Mouse (Mus musculus): ENCODE measurements around the gene Thsd7b. TPM values are rescaled to one million over a fixed set of nuclear protein-coding genes. Genes with fewer than 3 reads are reported as not detected.
"Not testable (repeated sequence)": the region's sequence is repeated elsewhere in the genome, so short reads cannot be mapped to it uniquely, and the experiment has no call there.

Gene Thsd7b
- polyA plus RNA-seq, 1 experiment from 2014 or later: 14.3 TPM

DNA sequence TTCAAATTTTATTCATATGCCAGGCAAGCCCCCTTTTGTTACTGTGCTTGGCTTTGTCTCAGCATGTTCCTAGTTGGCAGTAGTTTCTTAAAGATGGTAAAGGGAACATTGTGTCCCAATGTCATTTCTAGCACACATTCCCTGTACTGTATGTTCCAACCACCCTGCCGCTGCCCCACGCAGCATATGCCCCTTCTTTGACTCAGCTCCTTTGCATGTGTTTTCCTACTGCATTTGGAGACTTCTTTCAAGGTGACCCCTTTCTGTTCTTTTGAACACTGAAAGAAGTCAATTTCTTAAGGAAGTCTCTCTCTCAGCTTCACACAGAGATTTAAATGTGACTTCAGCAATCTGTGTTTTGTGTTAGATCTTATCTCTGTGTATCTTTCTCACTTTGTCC is 657.9 kb downstream of the Thsd7b start:
- WGBS: 93% methylated on average over 2 of the region's 2 CpGs
- no peak for ATAC-seq (replicated peaks)
- H3K4me2 ChIP-seq: no peak overlapping the region

DNA sequence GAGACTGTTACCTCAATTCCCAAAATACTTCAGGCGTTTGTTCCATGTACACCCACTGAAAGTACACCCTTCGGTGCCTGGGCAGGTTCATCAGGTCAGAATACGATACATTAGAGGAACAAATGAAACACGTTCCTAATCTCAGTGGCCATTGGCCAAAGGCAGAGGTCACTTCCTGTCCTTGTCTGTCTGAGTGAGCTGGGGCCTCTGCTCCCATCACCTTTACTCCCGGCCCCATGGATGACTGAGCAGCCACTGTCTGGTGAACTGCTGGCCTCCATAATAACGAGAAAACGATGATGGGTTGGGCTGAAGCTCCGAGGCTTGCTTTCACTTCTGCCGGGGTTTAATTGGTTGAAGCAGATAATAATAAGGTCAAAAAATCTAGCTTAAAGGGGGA is 670.0 kb downstream of the Thsd7b start:
- no peak overlapping the region for H3K9ac ChIP-seq

More for the DNA sequence above, 657.9 kb downstream of the Thsd7b start:
- Histone ChIP-seq H3K9me3 (0 out of 2 replicates have a peak, but pooled peaks cover 3% of the 10 kb centered on the region), H3K27me3 (replicated peaks) (no peaks in the 10 kb centered on the region), H3K4me1 (no peaks in the 10 kb centered on the region), H3K27ac (no peak overlapping the region), H3K36me3 (replicated peaks) (no peaks in the 10 kb centered on the region), H3K9ac (no peak overlapping the region), H3K4me3 (no peak overlapping the region)

DNA sequence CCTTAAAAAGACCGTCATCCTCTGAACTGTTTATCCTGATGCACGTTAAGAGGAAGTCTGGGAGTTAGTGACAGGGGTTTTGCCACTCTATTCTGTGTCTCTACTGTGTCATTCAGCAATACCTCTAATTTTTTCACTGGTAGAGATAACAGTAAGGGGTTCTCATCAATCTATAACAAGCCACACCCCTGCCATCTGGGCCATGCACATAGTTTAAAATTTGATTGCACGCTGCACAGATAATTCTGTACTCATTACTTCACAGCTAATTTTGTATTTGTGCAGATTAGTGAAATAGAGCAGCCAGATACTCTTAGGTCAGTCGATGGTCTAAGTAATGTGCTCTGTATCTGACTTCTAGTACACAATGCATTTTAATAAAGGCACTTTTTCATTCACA is 673.9 kb downstream of the Thsd7b start:
- Histone ChIP-seq H3K4me1 (no peaks in the 10 kb centered on the region), H3K4me3 (no peak overlapping the region), H3K4me2 (no peak overlapping the region), H3K9ac (no peak overlapping the region), H3K36me3 (replicated peaks) (no peaks in the 10 kb centered on the region), H3K9me3 (no peaks in the 10 kb centered on the region), H3K27ac (no peak overlapping the region), H3K27me3 (replicated peaks) (no peaks in the 10 kb centered on the region)
- WGBS: 57% methylated on average over 4 of the region's 4 CpGs
- no peak for ATAC-seq (replicated peaks)

More for the DNA sequence above, 670.0 kb downstream of the Thsd7b start:
- Histone ChIP-seq H3K27me3 (replicated peaks) (no peaks in the 10 kb centered on the region), H3K4me1 (no peaks in the 10 kb centered on the region), H3K4me2 (no peak overlapping the region), H3K9me3 (no peaks in the 10 kb centered on the region), H3K4me3 (no peak overlapping the region), H3K27ac (no peak overlapping the region), H3K36me3 (replicated peaks) (no peaks in the 10 kb centered on the region)
- no peak for ATAC-seq (replicated peaks)
- 61% methylated on average over 9 of the region's 9 CpGs for WGBS

DNA sequence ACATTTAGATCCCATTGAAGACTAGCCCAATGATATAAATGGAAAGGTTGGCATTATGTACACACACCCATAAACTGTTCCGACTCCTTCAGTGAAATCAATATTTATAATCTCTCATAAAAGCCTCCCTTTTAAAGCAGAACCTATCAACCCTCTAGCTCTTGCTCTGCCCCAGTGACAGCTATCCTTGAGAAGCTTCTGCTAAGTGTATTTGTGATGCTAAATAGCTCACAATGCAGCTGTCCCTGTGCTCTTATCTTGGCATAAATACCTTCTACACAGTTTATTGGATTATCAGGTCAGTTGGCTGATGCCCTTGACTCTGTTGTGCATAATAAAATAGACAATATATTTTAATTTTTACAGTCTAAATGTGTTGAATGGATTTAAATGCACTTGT is 682.4 kb downstream of the Thsd7b start:
- 9% methylated on average over 1 of the region's 1 CpGs for WGBS
- Histone ChIP-seq H3K4me1 (peaks cover 6% of the 10 kb centered on the region; the same call in 1 of the 2 replicates), H3K27ac (no peak overlapping the region; the same call in 1 of the 2 replicates), H3K27me3 (replicated peaks) (no peaks in the 10 kb centered on the region), H3K9me3 (no peaks in the 10 kb centered on the region), H3K4me3 (no peak overlapping the region), H3K4me2 (no peak overlapping the region), H3K36me3 (replicated peaks) (no peaks in the 10 kb centered on the region), H3K9ac (no peak overlapping the region)
- peak; percentile 81; the same call in 1 of the 2 replicates for ATAC-seq (replicated peaks)

DNA sequence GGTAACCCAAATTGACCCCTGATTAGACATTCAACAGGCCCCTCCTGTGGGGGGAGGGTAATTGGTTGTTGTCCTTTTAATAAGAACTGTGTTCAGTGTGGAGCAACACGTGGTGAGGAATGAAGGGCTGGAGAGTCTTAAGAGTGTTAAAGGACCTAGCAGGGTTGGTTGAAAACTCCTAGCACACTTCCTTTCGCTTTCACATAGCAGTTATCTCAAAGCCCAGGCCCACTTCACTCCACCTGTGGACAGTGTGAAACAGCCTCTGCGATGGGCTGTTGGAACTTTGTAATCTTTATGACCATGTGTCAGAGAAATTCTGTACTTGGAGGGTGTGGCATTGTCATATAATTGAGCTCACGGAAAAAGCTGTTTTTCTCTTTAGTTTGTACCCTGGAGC is 683.5 kb downstream of the Thsd7b start:
- no peaks in the 10 kb centered on the region for H3K36me3 ChIP-seq (replicated peaks)
- no peaks in the 10 kb centered on the region for H3K27me3 ChIP-seq (replicated peaks)
- peaks cover 6% of the 10 kb centered on the region; the same call in 1 of the 2 replicates for H3K4me1 ChIP-seq
- H3K9ac ChIP-seq: no peak overlapping the region
- WGBS: 69% methylated on average over 4 of the region's 4 CpGs
- no peak overlapping the region for H3K27ac ChIP-seq
- no peak for ATAC-seq (replicated peaks)
- H3K4me2 ChIP-seq: no peak overlapping the region
- no peak overlapping the region for H3K4me3 ChIP-seq
- H3K9me3 ChIP-seq: no peaks in the 10 kb centered on the region

DNA sequence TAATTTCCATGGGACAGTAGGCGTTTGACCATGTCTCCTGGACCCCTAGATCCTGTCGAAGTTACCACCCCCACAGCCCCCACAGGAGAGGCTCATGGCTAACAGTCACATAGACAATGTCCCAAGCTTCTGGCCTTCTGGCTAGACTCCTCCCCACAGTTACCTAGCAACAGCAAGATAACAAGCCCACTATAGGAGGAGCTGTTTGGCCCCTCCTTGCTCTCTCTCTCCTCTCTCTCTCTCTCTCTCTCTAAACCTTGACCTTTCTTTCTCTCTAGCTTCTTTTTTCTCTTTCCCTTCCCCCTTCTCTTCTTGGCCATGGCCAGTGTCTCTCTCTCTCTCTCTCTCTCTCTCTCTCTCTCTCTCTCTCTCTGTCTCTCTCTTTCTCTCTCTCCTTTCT is 686.2 kb downstream of the Thsd7b start:
- not testable (repeated sequence) for H3K36me3 ChIP-seq (replicated peaks); H3K27ac ChIP-seq; H3K4me2 ChIP-seq; H3K27me3 ChIP-seq (replicated peaks); H3K4me3 ChIP-seq; ATAC-seq (replicated peaks); H3K9me3 ChIP-seq; H3K9ac ChIP-seq; H3K4me1 ChIP-seq
- 45% methylated on average over 2 of the region's 2 CpGs for WGBS

DNA sequence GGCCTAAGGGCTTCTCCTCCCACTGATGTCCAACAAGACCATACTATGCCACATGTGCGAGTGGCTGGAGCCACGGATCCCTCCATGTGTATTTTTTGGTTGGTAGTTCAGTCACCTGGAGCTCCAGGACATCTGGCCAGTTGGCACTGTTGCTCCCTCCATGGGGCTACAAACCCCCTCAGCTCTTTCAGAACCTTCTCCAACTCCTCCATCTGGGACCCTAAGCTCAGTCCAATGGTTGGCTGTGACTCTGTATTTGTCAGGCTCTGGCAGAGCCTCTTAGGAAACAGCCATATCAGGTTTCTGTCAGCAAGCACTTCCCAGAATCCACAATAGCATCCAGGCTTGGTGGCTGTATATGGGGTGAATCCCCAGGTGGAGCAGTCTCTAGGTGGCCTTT is 690.1 kb downstream of the Thsd7b start:
- Histone ChIP-seq H3K9ac (no peak overlapping the region), H3K36me3 (replicated peaks) (no peaks in the 10 kb centered on the region), H3K27ac (no peak overlapping the region), H3K4me2 (no peak overlapping the region), H3K9me3 (no peaks in the 10 kb centered on the region), H3K27me3 (replicated peaks) (no peaks in the 10 kb centered on the region), H3K4me3 (no peak overlapping the region), H3K4me1 (no peaks in the 10 kb centered on the region)
- no peak for ATAC-seq (replicated peaks)
- WGBS: 92% methylated on average over 2 of the region's 2 CpGs

DNA sequence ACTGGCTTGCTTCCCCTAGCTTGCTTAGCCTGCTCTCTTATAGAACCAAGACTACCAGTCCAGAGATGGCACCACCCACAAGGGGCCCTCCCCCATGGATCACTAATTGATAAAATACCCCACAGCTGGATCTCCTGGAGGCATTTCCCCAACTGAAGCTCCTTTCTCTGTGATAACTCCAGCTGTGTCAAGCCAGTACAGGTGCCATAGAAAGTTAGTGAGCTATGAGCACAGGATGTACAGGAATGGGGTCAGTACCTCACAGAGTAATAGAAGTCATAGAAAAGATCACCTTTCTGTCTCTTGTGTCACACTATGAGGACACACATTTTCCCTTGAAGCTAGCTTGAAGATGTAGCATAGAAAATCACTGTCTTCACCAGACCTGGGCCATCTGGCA is 716.1 kb downstream of the Thsd7b start:
- not testable (repeated sequence) for H3K9ac ChIP-seq; H3K4me3 ChIP-seq; H3K27ac ChIP-seq; H3K9me3 ChIP-seq; H3K27me3 ChIP-seq (replicated peaks); H3K36me3 ChIP-seq (replicated peaks); H3K4me2 ChIP-seq; H3K4me1 ChIP-seq; ATAC-seq (replicated peaks)

DNA sequence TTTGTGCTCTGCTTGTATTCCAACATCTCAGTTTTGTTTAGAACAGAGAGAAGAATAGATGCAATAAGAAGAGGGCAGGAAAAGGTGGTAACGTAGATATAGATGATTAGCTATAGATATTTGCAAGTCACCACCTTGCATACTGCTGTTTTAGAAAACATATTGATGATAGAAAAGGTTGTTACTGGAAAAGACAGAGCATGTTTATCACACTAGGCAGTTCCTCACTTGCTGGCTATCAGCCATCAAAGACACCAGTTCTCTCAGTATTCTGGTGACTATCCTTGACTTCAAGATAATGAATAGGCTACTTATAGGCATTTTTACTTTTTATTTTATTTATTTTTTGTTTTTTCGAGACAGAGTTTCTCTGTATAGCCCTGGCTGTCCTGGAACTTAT is 717.7 kb downstream of the Thsd7b start:
- no peak overlapping the region for H3K4me2 ChIP-seq
- H3K9ac ChIP-seq: no peak overlapping the region
- H3K4me1 ChIP-seq: no peaks in the 10 kb centered on the region
- no peaks in the 10 kb centered on the region for H3K9me3 ChIP-seq
- no peak for ATAC-seq (replicated peaks)
- no peaks in the 10 kb centered on the region for H3K36me3 ChIP-seq (replicated peaks)
- no peak overlapping the region for H3K27ac ChIP-seq
- 76% methylated on average over 2 of the region's 2 CpGs for WGBS
- no peak overlapping the region for H3K4me3 ChIP-seq
- no peaks in the 10 kb centered on the region for H3K27me3 ChIP-seq (replicated peaks)

DNA sequence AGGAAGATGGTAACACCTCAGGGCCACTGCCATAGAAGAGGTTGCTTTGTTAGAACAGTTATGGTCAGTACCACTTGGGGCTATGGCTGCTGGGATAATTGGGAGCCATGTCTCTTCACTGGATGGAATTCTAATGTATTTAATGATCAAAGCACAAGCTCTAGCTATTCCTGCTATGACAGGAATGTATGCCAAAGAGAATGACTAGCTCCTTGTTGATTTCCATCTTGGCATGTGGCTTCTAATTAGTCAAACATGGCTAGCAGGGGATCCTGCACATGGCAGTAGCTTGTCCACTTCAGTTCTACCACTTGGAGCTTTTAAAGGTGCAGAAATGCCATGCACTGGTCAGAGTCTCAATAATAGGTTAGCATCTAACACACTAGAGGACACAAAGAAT is 781.9 kb downstream of the Thsd7b start:
- Histone ChIP-seq H3K4me3 (no peak overlapping the region), H3K9ac (no peak overlapping the region), H3K27me3 (replicated peaks) (no peaks in the 10 kb centered on the region), H3K36me3 (replicated peaks) (no peaks in the 10 kb centered on the region), H3K4me2 (no peak overlapping the region), H3K9me3 (no peaks in the 10 kb centered on the region), H3K27ac (no peak overlapping the region), H3K4me1 (no peaks in the 10 kb centered on the region)
- no peak for ATAC-seq (replicated peaks)

DNA sequence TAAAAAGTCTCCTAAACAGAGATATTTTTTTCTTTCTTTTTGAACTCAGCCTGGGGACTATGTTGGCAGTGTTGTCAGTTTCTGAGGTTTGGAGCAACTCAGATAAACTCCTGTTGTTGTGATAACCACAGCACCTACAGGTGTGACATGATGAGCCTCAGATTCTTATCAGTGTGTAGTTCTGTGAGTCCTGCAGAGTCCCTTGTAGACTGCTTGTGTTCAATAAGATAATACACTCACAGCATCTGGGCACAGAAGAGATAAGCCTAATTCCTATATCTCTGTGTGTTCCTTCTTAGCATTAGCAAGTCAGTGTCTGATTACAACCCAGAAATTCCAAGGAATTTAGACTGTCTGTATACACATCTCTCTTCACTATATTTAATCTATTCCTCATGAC is 789.0 kb downstream of the Thsd7b start:
- no peak overlapping the region for H3K4me3 ChIP-seq
- H3K27me3 ChIP-seq (replicated peaks): no peaks in the 10 kb centered on the region
- H3K9ac ChIP-seq: no peak overlapping the region
- no peaks in the 10 kb centered on the region for H3K9me3 ChIP-seq
- no peaks in the 10 kb centered on the region for H3K36me3 ChIP-seq (replicated peaks)
- no peak overlapping the region for H3K27ac ChIP-seq
- no peaks in the 10 kb centered on the region for H3K4me1 ChIP-seq
- ATAC-seq (replicated peaks): no peak
- no peak overlapping the region for H3K4me2 ChIP-seq

DNA sequence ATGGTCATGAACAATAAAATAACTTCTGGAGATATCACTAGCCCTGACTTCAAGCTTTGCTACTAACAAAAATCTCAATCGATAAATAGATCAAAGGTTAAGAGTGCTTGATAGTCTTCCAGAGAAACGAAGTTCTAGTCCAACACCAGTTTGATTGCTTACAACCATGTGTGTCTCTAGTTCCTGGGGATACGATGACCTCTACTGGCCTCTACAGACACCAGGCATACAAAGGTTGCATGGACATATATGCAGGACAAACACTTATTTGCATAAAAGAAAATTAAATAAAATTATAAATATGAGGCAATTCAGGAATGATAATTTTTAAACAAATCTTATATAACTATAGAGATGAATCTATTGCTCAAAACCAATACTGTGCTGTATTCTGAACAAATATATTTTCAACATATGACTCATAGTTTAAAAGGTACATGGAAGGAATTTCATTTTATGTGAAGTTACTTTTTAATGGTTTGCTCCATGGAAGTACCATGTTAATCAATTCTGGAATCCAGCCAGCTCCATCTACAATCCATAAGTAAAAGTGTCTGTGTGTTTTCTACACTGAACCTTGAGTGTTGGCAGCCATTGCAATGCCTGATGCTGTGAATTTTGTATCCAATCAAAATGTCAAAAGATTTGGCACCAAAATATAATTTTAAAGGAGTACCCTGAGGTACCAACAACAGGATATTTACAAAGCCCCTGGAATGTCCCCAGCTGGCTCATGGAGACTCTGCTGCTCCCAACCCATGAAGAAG is 793.3 kb downstream of the Thsd7b start:
- Histone ChIP-seq H3K36me3 (replicated peaks) (no peaks in the 10 kb centered on the region), H3K4me2 (no peak overlapping the region), H3K4me3 (no peak overlapping the region), H3K27me3 (replicated peaks) (no peaks in the 10 kb centered on the region), H3K4me1 (no peaks in the 10 kb centered on the region), H3K9me3 (no peaks in the 10 kb centered on the region), H3K27ac (no peak overlapping the region), H3K9ac (no peak overlapping the region)
- ATAC-seq (replicated peaks): no peak
- 85% methylated on average over 3 of the region's 3 CpGs for WGBS

DNA sequence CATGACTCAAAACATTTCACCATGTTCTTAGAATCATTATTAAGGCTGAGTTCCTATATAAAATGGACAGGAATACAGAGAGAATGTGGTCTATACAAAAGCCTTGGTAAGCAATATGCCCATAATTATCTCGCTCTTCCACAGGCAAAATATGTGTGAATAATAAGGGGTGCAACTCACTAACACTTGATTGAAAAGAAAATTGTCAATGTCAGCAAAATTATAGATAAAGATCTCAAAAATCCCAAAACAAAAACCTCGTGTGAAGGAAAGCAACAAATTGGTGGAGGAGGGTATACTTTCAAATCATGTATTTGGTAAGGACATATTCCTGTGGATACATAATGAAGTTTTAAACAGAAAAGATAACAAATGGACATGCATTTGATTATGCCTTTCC is 810.7 kb downstream of the Thsd7b start:
- WGBS: 75% methylated on average over 2 of the region's 2 CpGs
- ATAC-seq (replicated peaks): no peak
- Histone ChIP-seq H3K4me2 (no peak overlapping the region), H3K4me3 (no peak overlapping the region), H3K27me3 (replicated peaks) (no peaks in the 10 kb centered on the region), H3K4me1 (no peaks in the 10 kb centered on the region), H3K9me3 (no peaks in the 10 kb centered on the region), H3K9ac (no peak overlapping the region), H3K27ac (no peak overlapping the region), H3K36me3 (replicated peaks) (no peaks in the 10 kb centered on the region)

Data from midbrain, embryonic 15.5 days (tissue).